Mouse (Mus musculus): Measurements from ENCODE around the gene Gm21775.
"Not testable (repeated sequence)": the region's sequence is repeated elsewhere in the genome, so short reads cannot be mapped to it uniquely, and the experiment has no call there.

Gene Gm21775

DNA sequence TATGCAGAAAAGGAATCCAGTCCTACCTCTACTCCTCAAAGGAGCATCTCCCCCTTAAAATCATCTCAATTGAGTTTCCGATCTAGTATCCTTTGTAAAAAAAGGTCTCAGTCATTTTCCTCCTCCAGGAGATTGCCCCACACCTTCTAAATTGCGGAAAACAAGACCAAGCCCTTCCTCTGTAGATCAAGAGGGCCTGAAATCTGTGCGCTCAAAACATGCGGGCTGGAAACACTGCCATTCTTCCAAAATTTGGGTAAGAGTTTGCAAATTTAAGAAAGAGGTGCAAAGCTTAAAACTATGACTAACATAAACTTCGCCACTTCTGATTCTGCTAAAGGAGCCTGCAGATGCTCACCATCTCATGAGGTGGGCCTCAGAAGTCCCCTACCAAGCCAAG, at the start of gene Gm21775:
Gene Gm21775 (plus strand): TSS at position 301 of the 400 bp plus-strand sequence.
- not testable (repeated sequence) for DNase-seq

DNA sequence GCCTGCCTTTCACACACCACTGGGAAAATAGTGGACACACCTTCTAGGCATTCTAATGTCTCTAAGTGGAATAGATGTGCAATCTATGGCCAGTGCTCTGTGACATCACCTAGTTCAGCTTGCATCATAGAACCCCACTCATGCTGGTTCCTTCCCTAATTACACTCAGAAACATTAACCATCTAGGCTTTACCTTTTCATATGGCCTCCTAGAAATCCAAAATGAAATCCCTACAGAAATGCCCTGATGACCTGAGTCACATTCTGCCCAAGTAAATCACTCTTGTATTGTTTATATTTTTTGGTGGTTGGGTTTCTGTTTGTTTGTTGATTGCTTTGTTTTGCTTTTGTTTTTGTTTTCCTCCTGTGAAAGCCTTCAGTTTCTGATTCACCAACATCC, 17.3 kb upstream of the Gm21775 start, which contains the start of gene Gm20737:
Gene Gm20737 (minus strand): TSS at position 101 of the 400 bp plus-strand sequence.
- not testable (repeated sequence) for DNase-seq
